Mouse (Mus musculus): ENCODE measurements at regions not wholly inside any gene's neighbourhood (a gene's known extent, or its start where the extent isn't known, plus 50 kb on each side); places are given as distances from the start of the nearest gene placed in this dataset.
"Not testable (repeated sequence)": the region's sequence is repeated elsewhere in the genome, so short reads cannot be mapped to it uniquely, and the experiment has no call there.

DNA sequence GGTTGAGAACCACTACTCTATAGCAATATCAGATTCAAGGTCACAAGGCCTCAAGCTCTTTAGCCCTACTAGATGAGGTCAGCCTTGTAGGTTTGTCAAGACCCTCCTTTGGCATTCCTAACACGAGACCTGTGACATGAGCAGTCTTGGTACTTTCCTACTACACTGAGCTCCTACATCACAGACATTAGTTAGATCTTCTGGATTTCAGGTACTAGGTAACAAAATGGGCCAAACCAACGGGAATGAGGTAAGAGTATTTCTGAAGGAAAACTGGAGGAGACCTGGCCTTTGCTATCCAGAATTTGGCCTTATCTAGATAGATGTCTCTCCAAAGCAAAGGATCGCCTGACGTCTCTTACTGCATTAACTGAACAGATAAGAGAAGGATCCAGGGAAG, 93.7 kb upstream of the Cpsf6 start:
- DNase-seq: no peak

DNA sequence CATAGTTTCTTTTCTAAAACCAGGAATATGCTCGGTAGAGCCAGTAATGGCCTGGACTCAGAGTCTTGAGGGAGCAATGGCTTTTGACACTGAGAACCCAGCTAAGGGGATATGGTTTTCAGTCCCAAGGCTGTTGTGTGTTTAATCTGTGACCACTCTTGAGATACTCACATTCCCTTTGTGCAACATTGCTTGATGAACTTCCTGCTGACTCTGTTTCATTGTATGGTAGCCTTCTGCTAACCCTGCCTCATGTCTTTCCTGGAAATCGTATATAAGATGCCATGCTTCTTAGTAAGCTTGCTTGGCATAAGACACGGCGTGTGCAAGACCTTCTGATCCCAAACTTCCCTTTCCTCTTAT, 92.7 kb upstream of the Cpsf6 start:
- DNase-seq: no peak

DNA sequence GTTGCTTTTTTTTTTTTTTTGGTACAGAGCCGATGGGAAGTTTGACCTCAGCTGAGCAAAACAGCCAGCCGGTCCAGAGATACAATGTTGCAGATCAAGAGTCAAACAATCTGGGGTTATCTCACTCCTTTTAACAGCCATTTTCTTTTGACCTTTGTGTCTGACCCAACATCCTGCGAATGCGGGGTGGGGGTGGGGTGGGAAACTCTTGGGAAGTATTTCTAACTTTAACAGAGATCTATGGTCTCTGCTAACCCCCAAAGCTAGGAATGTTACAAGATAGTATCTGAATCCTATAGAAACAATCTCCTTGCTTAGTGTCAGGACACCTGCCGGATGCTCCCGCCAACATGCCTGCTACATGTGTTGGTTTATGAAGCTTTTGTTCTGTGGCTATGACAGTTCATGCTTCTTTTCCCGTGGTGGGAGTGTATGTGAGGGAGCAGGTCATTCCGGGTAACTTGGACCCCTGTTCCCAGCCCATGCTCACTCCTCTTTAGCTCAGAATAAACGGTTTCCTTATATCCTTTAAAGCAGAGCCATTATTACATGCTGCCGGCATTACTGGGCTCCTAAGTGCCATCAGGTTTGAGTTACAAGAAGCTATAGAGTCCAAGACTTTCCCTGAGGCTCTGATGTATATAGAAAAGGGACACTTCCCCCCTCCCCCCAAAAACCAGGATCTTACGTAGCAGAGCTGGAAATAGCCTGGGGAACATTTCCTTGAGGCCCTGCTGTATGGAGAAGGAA, 92.2 kb upstream of the Cpsf6 start:
- no peak for DNase-seq

DNA sequence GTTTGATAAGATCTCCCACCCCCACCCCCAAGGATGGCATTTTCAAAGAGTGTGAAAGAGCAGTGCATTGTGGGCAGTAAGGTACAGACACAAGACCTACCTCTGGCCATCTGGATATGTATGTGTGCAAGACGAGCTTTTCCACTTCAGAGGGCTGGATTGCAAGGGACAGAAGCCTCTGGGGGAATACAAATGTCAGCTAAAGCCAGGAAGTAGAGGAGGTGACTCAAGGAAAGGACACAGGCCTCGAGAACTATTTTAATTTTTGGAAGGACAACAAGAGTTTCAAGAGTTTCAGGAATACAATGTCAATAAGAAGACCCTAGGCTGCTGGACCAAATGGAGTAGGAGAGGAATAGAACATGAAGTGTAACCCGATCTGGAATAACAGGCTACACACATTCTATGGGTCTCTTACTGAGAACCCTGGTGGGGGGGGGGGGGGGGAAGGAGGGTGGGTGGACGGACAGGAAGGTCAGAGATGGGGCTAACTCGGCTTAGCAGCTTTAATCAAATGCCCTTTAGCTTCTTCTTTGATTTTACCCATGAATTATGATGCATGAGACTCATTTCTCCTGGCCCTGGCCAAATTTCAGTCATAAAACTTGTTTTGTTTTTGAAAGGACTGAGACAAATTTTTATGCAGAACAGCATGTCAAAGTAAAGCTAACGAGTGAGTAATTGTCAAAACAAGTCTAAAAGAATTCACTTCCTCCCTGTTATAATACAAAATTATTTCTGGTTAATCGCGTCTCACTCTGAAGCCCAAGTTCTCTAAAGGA, 91.4 kb upstream of the Cpsf6 start:
- DNase-seq: no peak

DNA sequence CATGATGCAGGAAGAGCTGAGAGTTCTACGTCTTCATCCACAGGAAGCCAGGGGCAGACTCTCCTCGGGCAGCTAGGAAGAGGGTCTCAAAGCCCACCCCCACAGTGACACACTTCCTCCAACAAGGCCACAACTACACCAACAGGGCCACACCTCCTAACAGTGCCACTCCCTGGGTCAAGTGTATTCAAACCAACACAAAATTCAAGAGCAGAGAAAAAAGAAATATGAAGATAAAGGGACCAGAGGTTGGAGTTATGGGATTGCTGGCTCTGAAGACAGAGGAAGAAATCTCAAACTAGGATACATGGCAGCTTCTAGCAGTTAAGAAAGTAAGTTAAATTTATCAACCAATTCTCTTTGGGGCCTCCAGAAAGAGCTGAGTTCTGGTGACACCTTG, 90.7 kb upstream of the Cpsf6 start:
- DNase-seq: no peak

DNA sequence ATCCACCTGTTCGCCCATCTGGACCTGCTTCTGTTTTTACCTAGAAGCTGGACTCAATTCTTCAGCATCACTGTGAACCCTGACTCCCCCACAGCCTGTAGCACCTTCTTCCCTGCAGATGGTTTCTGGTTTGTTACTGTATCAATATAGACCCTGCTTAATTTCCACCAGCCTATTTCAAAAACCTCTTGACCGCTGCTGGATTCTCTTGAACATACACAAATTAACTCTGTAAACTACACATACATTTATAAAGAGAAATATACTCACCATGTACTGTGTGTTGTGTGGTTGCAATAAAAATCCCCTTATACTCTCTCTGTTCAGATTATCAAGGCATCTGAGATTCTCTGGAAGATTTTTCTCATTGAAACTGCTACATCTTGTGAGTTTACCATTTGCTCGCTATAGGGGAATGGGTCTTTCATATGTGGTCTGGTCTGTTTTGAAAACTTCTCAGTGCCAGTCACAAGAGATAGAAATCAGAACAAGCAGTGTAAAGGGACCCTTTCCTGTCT, 89.8 kb upstream of the Cpsf6 start:
- no peak for DNase-seq

DNA sequence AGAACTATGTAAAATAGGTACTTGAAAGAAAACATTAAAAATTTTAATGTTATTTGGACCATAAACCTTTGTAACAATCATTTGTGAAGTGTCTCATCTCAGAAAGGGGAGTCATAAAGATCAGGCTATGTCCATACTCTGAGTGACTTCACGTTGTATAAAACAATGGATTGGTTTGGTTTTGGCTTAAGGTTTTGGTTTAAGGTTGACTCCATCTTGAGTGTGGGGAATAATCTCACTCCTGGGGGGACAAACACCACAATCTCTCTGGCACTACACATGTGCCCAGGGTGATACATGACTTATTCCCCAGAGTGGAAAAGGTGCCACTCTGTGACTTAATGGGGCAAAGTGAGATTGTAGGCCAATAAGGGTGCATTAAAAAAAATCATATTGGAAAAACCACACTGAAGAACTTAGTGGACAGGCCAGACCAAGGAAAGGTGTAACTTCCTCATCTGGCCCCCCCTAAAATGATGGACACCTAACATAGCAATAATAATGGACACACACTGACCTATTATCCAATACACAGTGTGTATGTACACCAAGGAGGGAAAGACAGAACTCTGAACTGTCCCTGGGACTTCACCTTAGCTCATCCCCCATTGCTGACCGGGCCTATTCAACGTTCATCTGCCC, 89.2 kb upstream of the Cpsf6 start:
- no peak for DNase-seq

DNA sequence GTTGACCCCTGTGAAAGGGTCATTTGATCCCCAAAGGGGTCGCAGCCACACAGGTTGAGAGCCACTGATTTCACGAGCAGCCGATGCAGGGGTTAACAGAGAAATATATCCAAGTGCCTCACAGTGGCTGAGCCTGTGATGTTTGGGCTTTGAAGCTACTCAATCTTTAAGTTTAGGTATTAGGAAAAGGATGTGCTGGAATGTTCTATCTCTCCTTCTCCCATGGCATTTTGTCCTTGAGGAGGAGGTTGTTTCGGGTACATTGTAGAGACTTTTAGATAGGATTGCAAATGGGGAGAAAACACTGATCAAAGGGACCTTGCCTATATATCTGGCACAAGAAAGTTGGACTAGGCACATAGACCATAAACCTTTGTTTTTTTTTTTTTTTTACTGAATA, 88.6 kb upstream of the Cpsf6 start:
- DNase-seq: no peak

DNA sequence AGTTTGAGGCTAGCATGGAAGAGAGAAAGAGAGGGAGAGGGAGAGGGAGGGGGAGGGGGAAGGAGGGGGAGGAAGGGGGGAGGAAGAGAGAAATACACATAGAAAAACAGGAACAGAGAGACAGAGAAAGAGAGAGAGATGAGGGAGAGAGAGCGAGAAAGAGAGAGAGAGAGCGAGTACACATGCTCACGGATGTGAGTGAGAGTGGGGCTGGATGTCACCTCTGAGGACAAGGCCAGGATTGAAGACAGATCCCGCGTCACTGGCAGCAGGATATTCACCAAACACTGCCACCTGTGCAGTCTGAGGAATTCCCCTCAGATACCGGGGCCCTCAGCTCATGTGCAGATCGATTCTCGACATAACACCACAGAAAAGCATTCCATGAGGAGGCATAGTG, 87.3 kb upstream of the Cpsf6 start:
- DNase-seq: no peak

DNA sequence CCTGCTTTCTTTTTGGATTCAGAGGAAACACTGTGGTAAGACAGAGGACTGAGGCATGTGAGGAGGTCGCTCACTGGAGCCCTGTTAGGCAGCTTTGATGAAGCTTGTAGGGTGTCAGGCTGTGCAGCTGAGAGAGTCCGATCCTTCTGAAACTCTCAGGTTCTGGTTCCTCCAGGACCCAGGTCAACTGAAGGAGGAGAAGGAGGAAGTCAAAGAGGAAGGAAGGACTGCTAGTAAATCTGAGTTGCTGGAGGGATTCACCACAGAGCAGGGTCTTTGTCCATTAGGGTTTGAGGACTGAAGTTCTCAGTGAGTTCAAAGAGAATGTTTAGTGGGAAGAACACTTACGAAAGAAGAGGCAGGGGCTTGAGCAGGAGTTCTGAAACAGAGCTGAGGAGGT, 86.6 kb upstream of the Cpsf6 start:
- DNase-seq: no peak

DNA sequence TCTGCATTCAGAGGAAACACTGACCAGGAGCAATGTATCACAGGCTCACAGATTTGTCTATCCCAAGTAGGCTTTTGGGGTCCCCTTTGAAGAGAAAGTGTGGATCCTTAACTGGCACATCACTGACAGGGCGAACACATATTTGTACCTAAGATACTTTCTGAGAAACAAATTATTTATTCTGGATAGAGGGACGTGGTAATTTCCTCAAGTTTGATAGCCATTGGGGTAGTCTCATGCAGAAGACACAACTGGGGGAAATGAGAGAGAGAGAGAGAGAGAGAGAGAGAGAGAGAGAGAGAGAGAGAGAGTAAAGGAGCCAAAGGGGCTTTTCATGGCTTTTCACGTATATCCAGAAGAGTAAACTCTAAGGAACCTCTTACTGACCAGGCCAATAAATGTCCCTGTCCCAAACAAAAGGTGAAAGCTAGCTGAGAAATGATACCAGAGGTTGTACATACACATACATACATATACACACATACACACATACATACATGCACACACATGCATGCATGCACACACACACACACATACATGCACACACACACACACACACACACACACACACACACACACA, 85.9 kb upstream of the Cpsf6 start:
- DNase-seq: no peak

DNA sequence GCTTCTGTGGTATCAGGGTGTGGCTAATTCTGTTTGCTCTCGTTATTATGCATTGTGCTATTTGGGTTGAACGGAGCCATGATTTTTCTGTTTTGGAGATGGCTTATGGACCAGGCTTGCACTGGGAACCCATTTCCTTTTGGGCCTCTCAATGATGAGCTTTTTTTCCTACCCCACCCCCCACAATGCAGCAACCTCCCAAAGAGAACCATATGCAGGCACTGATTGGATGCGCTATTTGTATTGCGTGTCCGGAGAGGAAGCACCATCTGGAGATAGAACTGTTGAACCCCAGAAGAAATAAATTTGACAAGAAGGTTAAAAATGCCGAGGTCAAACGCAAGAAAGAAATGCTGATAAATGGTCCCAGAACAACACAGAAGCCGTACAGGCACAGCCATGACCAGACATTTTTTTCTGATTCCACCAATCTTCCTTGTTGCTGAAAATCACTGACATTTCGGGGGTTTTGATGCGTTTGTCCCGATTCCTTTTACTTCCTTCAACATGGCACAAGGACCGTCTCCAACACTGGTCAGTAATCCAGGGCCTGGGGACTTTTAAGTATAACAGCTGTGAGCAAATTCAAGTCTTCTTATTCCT, 85.3 kb upstream of the Cpsf6 start:
- no peak for DNase-seq

DNA sequence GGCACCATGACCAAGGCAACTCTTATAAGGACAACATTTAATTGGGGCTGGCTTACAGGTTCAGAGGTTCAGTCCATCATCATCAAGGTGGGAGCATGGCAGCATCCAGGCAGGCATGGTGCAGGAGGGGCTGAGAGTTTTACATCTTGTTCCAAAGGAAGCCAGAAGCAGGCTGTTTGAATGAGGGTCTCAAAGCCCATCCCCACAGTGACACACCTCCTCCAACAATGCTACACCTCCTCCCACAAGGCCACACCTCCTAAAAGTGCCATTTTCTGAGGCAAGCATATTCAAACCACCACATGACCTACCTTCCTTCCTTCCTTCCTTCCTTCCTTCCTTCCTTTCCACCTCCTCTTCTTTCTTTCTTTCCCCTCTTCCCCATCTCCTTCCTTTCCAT, 84.5 kb upstream of the Cpsf6 start:
- DNase-seq: not testable (repeated sequence)

DNA sequence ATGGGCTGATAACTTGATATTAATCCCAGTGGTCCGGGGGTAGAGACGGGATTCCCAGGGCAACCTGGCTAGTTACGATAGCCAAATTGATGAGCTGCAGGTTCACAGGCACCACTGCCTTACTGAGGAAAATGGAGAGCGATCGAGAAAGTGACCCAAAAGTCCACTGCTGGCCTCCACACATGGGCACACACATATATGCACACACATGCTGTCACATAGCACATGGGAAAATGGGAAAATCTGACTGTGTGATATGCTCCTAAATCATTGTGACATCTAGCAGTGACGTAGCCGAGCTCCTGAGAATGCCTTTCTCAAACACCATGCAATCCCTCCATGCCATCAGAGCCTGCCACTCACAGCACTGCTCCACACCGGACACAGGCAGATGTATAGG, 83.8 kb upstream of the Cpsf6 start:
- DNase-seq: no peak

DNA sequence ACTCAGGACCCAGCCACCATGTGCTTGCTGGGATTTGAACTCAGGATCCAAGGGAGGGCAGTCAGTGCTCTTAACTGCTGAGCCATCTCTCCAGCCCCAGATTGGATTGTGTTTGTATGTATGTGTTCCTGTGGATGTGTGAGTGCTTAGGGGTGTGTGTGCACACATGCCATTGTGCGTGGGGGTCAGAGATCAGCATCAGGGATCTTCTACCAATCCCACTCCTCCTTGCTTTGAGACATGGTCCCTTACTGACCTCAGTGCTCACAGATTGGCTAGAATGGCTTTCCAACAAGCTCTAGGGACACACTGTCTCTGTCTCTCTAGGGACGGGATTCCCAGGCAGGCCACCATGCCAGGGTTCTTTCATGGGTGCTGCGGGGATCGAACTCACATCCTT, 83.1 kb upstream of the Cpsf6 start:
- no peak for DNase-seq

DNA sequence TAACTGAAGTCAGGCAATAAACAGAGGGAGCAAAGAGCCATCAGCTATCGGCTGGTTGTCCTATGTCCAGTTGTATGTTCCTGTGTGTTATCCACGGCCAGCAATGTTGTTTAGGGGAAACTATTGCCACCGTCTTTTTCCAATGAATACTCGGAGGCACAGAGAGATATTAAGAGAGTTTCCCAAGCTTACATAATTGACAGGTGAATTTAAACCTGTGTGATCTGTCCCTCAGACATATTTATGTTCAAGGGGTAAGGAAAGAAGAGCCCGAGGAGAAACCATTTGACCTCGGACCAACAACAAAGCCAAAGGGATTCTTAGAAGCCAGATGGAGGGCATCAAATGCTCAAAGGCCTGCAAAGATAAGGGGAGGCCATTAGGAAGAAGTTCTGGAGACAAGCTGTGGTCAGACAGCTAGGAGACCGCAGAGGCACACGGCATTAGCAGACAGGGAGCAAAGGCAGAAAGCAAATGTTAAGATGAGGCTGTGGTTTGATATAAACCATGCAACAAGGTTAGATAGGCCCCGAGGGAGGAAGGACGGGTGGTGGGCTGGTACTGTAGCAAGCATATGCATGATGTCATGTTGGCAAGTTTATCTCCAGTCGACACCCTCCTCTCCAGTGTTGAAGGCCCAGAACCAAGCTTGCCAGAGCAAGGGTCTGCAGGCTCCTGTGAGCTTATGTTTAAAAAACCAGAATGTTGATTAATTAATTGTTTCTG, 82.1 kb upstream of the Cpsf6 start:
- no peak for DNase-seq

DNA sequence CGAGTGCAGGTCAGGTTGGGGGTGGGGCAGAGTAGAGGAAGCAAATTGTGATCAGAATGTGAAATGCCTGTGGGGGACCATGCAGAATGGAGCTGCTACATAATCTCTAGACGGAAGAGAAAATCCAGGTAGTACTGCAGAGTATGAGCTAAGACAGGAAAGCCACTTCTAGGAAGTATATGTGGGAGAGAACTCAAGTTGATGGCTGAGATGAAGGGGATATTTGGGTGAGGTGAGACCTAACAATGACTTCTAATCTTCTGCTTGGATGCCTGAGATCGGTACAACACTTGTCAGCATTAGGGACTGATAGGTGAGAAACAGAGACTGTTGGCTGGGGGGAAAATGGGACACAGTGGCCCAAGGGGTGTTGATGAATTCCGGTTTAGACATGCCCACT, 81.4 kb upstream of the Cpsf6 start:
- no peak for DNase-seq

DNA sequence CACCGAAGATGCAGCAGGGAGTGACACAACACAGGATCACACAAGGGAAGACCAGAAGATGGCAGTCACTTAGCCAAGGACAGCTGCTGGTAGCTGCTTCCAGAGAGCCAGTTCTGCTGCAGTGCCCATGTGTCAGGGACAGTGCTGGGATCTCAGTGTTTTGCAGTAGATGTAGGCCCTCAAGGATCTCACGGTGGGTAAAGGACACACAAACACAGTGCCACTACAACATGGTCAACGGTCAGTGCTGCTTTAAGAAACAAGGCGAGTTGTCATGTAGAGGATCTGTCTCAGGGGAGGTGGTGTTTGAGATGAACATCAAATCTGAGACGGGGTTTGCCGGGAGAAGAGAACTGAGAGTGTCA, 80.5 kb upstream of the Cpsf6 start:
- no peak for DNase-seq

DNA sequence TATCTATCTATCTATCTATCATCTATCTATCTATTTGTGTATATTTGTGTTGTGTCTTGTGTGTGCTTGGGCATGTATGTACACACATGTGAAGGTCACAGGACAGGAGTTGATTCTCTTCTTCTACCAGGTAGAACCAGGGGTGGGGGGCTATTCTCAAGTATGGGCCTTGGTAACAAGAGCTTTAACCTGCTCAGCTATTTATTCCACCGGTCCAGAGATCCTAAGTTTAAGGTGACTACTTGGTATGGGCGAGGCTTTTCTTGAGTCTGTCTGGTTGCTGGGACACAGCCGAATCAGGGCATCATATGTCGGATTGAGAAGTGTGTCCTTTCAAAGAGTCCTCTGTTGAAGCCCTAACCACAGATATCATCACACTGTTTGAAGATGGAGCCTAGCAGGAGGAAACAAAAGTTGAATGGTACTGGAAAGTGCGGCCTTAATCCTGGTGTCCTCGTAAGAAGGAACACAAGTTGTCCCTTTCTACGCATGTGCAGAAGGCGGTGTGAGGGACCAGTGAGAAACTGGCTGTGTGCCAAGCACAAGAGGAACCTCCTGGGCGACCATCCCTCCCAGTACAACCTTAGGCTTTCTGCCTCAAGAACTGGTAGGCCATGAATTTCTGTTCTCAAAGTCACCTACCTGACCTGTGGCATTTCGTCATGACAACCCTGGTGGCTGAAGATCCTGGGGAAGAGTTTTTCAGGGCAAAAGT, 80.0 kb upstream of the Cpsf6 start:
- DNase-seq: no peak

DNA sequence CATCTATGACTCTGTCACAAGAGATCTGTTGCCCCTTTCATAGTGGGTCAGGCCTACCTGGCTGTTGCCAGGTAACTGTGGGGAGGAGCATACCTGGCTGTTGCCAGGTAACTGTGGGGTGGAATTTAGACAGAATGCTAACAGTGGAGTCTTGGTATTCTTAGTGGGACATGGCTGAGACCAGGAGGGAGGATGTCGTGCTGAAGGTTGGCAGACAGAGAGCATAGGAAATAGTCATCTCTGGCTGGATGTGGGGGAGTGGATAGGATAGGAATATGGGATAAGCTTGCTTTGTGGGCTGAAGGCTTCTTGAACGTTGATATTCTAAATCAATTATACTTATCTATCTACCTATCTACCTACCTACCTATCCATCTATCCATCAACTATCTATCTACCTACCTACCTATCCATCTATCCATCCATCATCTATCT, 79.2 kb upstream of the Cpsf6 start:
- DNase-seq: no peak

DNA sequence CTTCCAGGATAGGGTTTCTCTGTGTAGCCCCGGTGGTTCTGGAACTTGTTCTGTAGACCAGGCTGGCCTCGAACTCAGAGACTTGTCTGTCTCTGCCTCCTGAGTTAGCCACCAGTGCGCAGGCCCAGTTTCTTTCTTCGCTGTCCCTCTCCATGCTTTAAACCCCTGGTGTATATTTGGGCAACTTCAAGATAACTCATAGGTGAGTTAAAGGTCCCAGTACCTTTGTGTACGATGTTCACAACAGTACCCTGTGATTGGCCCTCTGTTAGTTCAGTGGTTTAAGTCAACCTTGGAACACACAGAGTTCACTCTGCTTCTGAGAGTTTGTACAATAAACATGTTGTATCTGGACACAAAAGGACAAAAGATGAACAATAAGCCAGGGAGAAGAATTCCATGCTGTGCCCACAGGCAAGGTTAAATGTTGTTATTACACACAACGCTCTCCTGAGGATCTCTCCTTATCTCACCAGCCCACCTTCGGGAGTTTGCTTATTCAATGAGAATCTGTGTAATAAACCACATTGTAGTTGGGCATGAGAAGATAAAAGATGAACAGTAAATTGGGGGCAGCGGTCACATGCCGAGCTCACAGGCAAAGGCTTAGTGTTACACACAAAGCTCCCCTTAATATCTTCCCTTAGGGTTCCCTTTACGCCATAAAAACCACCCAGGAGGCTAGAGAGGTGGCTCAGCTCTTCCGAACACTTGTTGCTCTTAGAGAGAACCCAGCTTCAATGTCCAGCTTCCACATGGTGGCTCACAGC, 78.6 kb upstream of the Cpsf6 start:
- no peak for DNase-seq

Measured in spleen, adult 18-20 months (tissue).